Mouse (Mus musculus) liver, postnatal 0 days (tissue): ENCODE measurements around the gene Mgat5b.

Source experiments
- CTCF ChIP-seq: sonication (generic); IDR thresholded peaks from 2 replicates; pipeline ENCODE4 v1.5.1; 2016; ENCODE audit warnings: antibody characterized with exemption, low read depth
- EP300 ChIP-seq: IDR thresholded peaks from 2 replicates; pipeline ENCODE4 v1.6.1; 2016; ENCODE audit warnings: antibody characterized with exemption, low read depth, mild to moderate bottlenecking

DNA sequence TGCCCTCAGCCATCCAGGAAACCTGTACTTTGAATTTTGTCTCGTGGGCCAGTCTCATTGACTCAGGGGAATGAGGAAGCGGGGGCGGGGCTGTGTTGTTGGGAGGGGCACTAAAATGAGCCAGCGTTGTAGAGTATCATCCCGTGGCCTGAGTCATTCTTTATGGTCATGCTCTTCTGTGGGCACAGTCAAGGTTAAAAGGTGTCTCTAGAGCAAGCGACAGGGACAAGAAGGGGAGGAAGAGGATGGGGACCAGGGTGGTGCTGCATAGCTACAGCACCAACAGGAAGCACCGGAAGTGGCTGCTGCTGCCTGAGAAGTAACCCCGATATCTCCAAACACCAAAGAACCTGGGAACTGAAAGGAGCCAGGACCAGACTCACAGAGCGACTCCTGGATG is 31.2 kb downstream of the Mgat5b start:
- TF ChIP-seq CTCF = no peak
- TF ChIP-seq EP300 = no peak
